Mouse (Mus musculus) kidney, adult 2 months (tissue): Measurements from ENCODE around the gene Drd2. TPM values are rescaled to one million over a fixed set of nuclear protein-coding genes. Genes with fewer than 3 reads are reported as not detected.

ENCODE experiments used
- DNase-seq: peaks from one replicate; pipeline ENCODE4 v3.0.0; 2021
- H3K27ac ChIP-seq: fragments of 200-500 bp; 2 replicates; pipeline ENCODE4 v1.5.1; 2012; ENCODE audit warnings: low read depth, low read length, control low read depth, inconsistent platforms; ENCODE audit not compliant: insufficient read depth
- H3K27me3 ChIP-seq: fragments of 200-500 bp; replicated peaks from 2 replicates; pipeline ENCODE4 v1.6.1; 2012; ENCODE audit warnings: mild to moderate bottlenecking, moderate library complexity, low read length, inconsistent platforms; ENCODE audit not compliant: control insufficient read depth, insufficient read depth
- H3K36me3 ChIP-seq: fragments of 200-500 bp; 2 replicates; pipeline ENCODE4 v1.6.1; 2012; ENCODE audit warnings: mild to moderate bottlenecking, moderate library complexity, low read length, inconsistent platforms; ENCODE audit not compliant: control insufficient read depth, insufficient read depth
- H3K4me1 ChIP-seq: fragments of 200-500 bp; 2 replicates; pipeline ENCODE4 v1.6.1; 2011; ENCODE audit warnings: low read length; ENCODE audit not compliant: control insufficient read depth, insufficient read depth
- H3K4me3 ChIP-seq: fragments of 200-500 bp; 2 replicates; pipeline ENCODE4 v1.5.1; 2011; ENCODE audit warnings: mild to moderate bottlenecking, low read depth, low read length, control low read depth; ENCODE audit not compliant: insufficient read depth
- CTCF ChIP-seq: fragments of 200-500 bp; conservative IDR thresholded peaks from 2 replicates; pipeline ENCODE4 v1.5.1; 2011; ENCODE audit warnings: low read depth, mild to moderate bottlenecking, control low read depth, low read length, moderate library complexity, mixed read lengths; ENCODE audit not compliant: insufficient read depth, insufficient read length
- POLR2A ChIP-seq: fragments of 200-500 bp; IDR thresholded peaks from one replicate; pipeline ENCODE4 v1.6.1; 2011; ENCODE audit warnings: low read depth, low read length, control low read depth
- WGBS: fragments of 180-500 bp; shearing (Covaris S2); methylation state at CpG from one replicate; pipeline ENCODE4 v1.1.7; 2018; 5-methylcytosine and 5-hydroxymethylcytosine counted together
- polyA plus RNA-seq: library from polyadenylated mRNA; depleted of rRNA; stranded (reverse); fragments of >200 nt; gene quantifications from 2 replicates; pipeline ENCODE4 v1.2.3, GENCODE M21; 2012; rRNA removed

The Drd2 gene
- polyA plus RNA-seq: 0.12 and 0.44 TPM in 2 replicates

DNA sequence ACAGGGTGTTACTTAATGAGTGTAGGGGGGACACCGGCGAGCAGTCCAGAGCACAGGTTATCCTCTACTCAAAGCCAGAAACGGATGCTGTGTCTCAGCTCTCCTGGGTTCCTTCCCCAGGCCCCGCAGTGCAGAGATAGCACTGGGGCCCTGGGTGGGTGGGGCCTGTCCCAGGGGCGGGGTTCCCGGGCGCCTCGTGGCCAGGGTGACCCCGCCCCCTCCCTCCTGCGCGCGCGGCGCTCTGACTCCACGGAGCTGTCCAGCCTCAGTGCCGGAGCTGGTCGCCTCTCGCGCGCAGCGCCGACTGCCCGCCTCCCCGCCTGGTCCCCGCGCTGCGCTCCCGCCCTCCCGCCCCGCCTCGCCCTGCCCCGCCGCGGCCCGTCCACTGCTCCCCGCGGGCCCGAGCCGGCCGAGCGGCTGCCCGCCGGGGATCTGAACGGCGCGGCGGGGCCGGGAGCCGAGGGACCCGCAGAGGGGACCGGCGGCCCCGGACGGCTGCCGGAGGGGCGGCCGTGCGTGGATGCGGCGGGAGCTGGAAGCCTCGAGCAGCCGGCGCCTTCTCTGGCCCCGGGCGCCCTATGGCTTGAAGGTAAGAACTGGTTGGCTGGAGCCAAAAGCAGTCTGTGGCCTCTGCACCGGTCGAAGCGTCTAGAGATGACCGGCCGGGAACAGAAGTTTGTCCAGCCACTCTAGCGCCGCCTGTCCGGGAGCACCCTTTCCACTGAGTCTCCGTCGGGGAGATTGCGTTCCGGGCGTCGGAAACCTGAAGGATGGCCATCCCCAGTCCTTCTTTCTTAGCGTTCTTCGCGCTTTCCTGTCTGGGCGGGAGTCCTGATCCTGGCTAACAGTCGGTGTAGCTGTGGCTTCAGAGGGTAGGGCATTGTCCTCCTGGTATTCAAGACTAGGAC, at the start of gene Drd2:
Gene Drd2 (plus strand): TSS at position 492 of the 908 bp plus-strand sequence.
- Histone ChIP-seq H3K4me3 (no peak within 1 kb of the TSS), H3K27me3 (peaks cover 8% of the 10 kb centered on the region), H3K4me1 (no peaks in the 10 kb centered on the region), H3K36me3 (no peaks in the 10 kb centered on the region), H3K27ac (no peak within 1 kb of the TSS)
- no peak for TF ChIP-seq POLR2A
- TF ChIP-seq CTCF: no peak
- DNase-seq: no peak
- WGBS: 3% methylated on average over 81 of the region's 84 CpGs

- H3K4me3 ChIP-seq: no peak overlapping the region
- H3K27me3 ChIP-seq: no peaks in the 10 kb centered on the region
- 64% methylated on average over 1 of the region's 1 CpGs for WGBS
- H3K27ac ChIP-seq: no peak overlapping the region
- no peaks in the 10 kb centered on the region for H3K4me1 ChIP-seq
- TF ChIP-seq CTCF: no peak
- no peak for TF ChIP-seq POLR2A
- no peaks in the 10 kb centered on the region for H3K36me3 ChIP-seq
- DNase-seq: no peak
These were observed 45.3 kb upstream of the Drd2 start for GRCm38 (mm10) chr9:49295101-49295500.

DNA sequence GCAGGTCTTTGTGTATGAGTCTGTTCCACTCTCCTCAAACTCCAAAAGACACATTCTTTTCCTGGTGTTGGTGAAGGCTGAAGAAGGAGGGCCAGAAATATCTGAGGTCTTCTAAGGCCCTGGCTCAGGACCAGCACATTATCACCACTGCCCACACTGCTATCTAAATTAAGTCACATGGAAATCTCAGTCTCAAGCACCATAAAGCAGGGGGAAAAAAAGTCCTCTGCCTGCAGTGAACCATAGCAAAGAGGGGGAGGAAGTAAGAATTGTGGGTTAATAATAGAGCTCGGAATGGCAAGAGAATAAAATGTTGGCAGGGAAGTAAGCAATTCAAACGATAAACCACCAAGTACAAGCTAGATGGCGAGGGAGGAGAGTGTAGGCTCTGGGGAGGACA, 32.9 kb upstream of the Drd2 start:
- peak; percentile 17 for DNase-seq
- WGBS: 22% methylated on average over 3 of the region's 3 CpGs
- H3K4me1 ChIP-seq: no peaks in the 10 kb centered on the region
- no peak overlapping the region for H3K4me3 ChIP-seq
- H3K27ac ChIP-seq: no peak overlapping the region
- no peak for TF ChIP-seq POLR2A
- no peak for TF ChIP-seq CTCF
- no peaks in the 10 kb centered on the region; the same call in 1 of the 2 replicates for H3K27me3 ChIP-seq
- H3K36me3 ChIP-seq: no peaks in the 10 kb centered on the region

DNA sequence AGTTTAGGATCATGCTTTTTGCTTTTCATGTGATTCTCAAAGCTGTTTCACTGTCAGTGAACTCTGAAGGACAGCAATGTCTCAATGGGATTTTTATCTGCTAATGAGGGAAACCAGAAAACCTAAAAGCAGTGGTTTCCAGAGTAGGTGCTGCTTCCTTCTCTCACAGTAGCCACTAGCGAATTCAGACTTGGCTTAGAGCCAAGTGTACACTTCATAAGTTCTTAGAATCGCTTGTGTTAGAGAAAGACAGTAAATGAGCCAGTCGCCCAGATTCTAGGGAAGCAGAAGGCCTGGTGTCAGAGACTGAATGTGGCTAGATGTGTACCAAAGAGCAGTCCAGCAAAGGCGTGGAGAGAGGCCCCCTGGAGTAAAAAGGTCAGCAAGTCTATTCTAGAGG, 29.6 kb upstream of the Drd2 start:
- no peak for DNase-seq
- TF ChIP-seq CTCF (no peak), POLR2A (no peak)
- WGBS: 46% methylated on average over 4 of the region's 4 CpGs

DNA sequence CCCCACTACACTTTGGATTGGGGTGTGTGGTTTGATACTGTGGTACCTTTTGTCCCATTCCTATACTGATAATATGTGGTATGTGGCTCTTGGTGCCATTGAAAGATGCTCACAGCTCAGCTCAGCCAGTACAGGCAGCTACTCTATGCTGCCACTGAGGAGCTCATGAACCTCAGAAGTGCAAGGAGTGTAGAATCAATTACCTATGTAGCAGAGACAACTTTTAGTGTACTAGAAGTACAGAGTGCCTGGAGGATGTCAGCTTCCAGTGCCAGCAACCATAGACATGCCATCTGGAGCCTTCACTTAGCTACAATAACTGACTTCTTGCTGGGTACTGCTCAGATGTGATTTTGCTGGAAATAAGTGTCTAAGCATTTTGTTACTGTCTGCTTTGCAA, 21.8 kb upstream of the Drd2 start:
- no peak for TF ChIP-seq POLR2A
- no peak for TF ChIP-seq CTCF
- H3K27ac ChIP-seq: no peak overlapping the region
- no peak overlapping the region for H3K4me3 ChIP-seq
- H3K27me3 ChIP-seq: no peaks in the 10 kb centered on the region
- H3K36me3 ChIP-seq: no peaks in the 10 kb centered on the region
- no peaks in the 10 kb centered on the region for H3K4me1 ChIP-seq
- DNase-seq: no peak

More for the DNA sequence above, 29.6 kb upstream of the Drd2 start:
- no peak overlapping the region for H3K4me3 ChIP-seq
- H3K27me3 ChIP-seq: no peaks in the 10 kb centered on the region; the same call in 1 of the 2 replicates
- no peaks in the 10 kb centered on the region for H3K4me1 ChIP-seq
- no peak overlapping the region for H3K27ac ChIP-seq
- H3K36me3 ChIP-seq: no peaks in the 10 kb centered on the region

DNA sequence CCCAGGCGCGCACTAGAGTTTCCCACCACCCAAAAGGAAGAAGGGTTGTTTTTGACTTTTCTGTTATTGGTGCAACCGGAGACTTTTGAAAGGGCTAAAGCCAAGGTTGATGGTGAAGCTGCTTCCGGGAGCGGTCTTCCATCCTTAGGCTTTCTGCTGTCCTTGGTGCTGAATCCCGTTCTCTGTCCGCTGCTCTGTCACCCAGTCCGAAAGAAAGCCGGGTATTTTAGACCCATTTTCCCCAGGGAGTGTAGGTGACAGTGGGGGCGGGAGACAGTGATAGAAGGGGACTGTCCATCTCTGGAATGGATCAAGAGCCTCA, 578 bp downstream of the Drd2 start:
- Histone ChIP-seq H3K36me3 (no peaks in the 10 kb centered on the region), H3K27me3 (peaks cover 8% of the 10 kb centered on the region), H3K4me1 (no peaks in the 10 kb centered on the region), H3K4me3 (no peak overlapping the region), H3K27ac (no peak overlapping the region)
- peak; percentile 27 for DNase-seq
- no peak for TF ChIP-seq CTCF
- TF ChIP-seq POLR2A: no peak
- 3% methylated on average over 10 of the region's 10 CpGs for WGBS

- no peak for DNase-seq
- H3K4me1 ChIP-seq: no peaks in the 10 kb centered on the region
- WGBS: 5% methylated on average over 5 of the region's 5 CpGs
- no peaks in the 10 kb centered on the region for H3K36me3 ChIP-seq
- no peak overlapping the region for H3K27ac ChIP-seq
- H3K27me3 ChIP-seq: no peaks in the 10 kb centered on the region
- H3K4me3 ChIP-seq: no peak overlapping the region
- TF ChIP-seq CTCF: no peak
- TF ChIP-seq POLR2A: no peak
These were observed 25.3 kb downstream of the Drd2 start for GRCm38 (mm10) chr9:49365763-49366162.
